Mouse (Mus musculus): Measurements from ENCODE around the gene Gatd1. TPM values are rescaled to one million over a fixed set of nuclear protein-coding genes. Genes with fewer than 3 reads are reported as not detected.
"Not testable (repeated sequence)": the region's sequence is repeated elsewhere in the genome, so short reads cannot be mapped to it uniquely, and the experiment has no call there.

Gene Gatd1
- polyA plus RNA-seq, 1 experiment from 2014 or later, result 52.2 TPM

DNA sequence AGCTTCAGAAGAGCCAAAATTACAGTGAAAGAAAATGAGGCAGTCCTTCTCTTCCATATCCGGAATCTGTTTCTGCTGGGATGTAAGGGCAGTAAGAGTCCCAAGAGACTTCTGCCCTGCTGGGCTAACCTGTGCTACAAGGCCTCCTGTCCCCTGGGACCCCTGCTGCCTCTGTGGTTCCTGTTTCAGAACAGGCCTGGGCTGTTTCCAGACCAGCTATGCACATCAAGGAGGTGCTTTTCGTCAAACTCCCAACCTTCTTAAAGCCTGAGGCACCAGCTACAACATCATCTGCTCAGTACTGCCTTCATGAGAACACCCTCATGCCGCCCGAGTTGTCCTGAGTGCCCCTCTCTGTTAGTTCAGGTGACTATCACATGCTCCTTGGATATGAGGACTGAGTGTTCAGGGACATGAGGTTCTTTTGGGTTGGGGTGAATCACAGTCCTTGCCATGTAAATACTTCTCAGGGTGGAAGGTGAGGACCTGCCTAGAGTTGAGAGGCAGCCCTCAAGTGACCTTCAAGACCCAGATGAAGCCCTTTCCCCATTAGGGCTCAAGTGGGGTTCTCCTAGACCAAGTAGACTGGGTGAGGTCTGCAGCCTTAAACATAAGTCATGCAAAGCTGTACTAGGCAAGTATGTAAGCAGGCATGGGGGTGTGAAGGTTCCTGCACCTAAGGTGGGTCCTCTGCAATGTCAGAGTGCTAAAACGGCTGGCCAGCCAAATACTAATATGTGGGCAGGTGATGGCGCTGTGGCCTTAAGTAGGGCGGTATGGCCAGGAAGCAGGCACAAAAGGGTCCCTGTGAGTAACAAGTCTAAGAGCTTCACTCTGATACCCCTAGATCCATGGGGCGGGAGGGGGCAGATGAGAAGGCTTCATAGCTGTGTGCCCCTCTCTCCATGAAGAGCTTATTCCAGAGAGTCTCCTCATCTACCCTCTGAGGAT lies 4.1 kb upstream of the Gatd1 start:
- H3K9ac ChIP-seq, result no peak overlapping the region
- H3K27me3 ChIP-seq, result peaks cover 5% of the 10 kb centered on the region; the same call in 1 of the 2 replicates
- no peak for ATAC-seq (ENCODE audit: low FRiP score)
- no peaks in the 10 kb centered on the region for H3K9me3 ChIP-seq (replicated peaks)
- H3K4me2 ChIP-seq (replicated peaks), result no peak overlapping the region
- no peak overlapping the region for H3K27ac ChIP-seq
- H3K4me3 ChIP-seq, result no peak overlapping the region
- H3K36me3 ChIP-seq, result no peaks in the 10 kb centered on the region
- 72% methylated on average over 8 of the region's 8 CpGs for WGBS
- peaks cover 9% of the 10 kb centered on the region for H3K4me1 ChIP-seq

DNA sequence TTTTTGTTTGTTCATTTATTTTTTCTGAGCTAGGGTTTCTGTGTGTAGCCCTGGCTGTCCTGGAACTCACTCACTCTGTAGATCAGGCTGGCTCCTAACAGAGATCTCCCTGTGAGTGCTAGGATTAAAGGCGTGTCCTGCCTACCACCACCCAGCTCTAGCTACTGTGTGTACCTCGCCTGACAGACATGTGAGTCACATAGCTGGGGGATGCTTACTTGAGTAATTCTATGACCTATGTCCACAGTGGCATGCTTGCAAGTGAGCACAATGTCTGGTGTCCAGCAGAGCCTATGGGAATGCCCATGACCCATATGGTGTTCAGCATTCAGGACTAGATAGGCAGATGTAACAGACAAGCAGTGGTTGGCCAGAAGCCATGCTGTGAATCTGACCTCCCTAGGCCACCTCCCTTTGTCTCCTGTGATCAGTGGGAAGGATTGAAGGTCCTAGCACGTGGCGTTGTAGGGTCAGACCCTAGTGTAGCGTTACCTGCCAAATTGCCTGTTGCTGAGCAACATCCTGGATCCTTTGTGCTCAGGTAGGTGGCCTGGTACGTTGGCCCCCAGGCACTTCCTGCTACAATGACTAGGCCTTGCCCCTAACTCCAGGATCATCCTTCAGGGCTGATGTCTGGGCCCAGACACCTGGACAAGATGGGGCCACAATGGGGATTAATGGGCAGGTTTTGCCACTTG lies 2.4 kb upstream of the Gatd1 start:
- H3K9ac ChIP-seq, result no peak overlapping the region
- H3K36me3 ChIP-seq, result no peaks in the 10 kb centered on the region
- WGBS, result 75% methylated on average over 6 of the region's 6 CpGs
- no peaks in the 10 kb centered on the region for H3K9me3 ChIP-seq (replicated peaks)
- H3K4me3 ChIP-seq, result no peak overlapping the region
- no peak overlapping the region for H3K4me2 ChIP-seq (replicated peaks)
- no peak overlapping the region for H3K27ac ChIP-seq
- ATAC-seq (ENCODE audit: low FRiP score), result no peak
- peaks cover 5% of the 10 kb centered on the region; the same call in 1 of the 2 replicates for H3K27me3 ChIP-seq
- peaks cover 12% of the 10 kb centered on the region for H3K4me1 ChIP-seq

DNA sequence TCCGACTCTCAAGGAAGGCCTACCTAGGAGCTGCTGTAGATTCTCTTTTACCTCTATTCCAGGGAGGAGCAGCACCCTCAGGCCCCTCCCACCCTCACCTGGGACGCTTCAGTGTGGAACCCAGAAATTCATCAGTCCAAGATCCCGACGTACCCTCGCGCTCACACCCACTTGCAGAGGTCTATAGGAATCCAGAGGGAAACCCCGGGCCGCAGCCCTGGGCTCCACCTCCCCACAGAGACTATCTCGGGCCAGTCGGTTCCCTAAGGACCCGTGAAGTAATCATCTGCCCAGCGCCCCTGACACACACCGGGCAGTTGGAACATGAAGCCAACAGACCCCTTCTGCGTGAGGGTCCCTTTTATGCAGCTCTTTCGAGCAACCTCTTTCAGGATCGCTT lies 605 bp downstream of the Gatd1 start:
- peak overlapping the region; percentile 57 for H3K4me3 ChIP-seq
- H3K27me3 ChIP-seq, result no peaks in the 10 kb centered on the region
- peak overlapping the region; percentile 76 for H3K4me2 ChIP-seq (replicated peaks)
- H3K27ac ChIP-seq, result peak overlapping the region; percentile 89
- H3K9ac ChIP-seq, result peak overlapping the region; percentile 90
- ATAC-seq (ENCODE audit: low FRiP score), result peak; percentile 23
- peaks cover 17% of the 10 kb centered on the region for H3K4me1 ChIP-seq
- 4% methylated on average over 16 of the region's 16 CpGs for WGBS
- no peaks in the 10 kb centered on the region for H3K9me3 ChIP-seq (replicated peaks)
- H3K36me3 ChIP-seq, result peaks cover 26% of the 10 kb centered on the region

DNA sequence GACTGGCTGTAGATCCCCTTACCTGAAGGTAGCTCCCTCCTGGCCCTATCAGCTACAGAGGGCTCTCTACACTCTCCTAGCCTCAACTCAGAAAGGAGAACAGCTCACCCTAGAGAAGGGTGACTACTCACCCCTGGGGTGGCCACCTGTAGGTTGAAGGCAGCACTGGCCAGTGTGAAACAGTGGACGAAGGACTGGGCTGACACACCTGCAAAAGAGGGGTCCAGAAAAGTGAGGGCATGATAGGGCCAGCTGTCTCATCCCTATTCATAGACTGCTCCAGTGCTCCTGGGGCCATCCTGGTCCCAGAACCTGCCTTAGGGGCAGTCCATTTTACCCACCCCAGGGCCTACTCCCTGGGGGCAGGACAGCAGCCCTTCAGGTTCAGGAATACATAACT lies 2.3 kb downstream of the Gatd1 start:
- Histone ChIP-seq H3K36me3 (peaks cover 37% of the 10 kb centered on the region), H3K4me3 (no peak overlapping the region), H3K9ac (0 out of 2 replicates have a peak overlapping the region, but pooled peaks have one; percentile 27), H3K27me3 (no peaks in the 10 kb centered on the region), H3K9me3 (replicated peaks) (no peaks in the 10 kb centered on the region), H3K27ac (no peak overlapping the region), H3K4me1 (peaks cover 17% of the 10 kb centered on the region), H3K4me2 (replicated peaks) (no peak overlapping the region)
- 79% methylated on average over 1 of the region's 1 CpGs for WGBS
- ATAC-seq (ENCODE audit: low FRiP score), result no peak

DNA sequence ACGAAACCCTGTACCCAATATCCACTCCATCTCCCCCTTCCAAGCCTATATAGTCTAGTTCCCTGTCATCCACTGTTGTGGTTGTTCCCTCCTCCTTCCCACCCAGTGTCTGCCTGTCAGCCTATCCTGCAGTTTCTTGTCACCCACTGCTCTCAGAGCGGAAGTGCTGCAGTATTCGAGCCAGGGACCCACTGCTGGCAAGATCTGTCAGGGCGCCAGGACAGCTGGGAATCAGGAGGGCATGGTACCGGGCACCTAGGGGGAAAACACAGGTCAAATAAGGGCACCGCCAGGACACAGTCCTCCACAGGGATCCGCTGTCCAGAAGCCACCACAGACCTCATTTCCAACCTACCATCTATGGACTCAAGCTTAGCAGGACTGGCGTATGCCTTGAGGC lies 3.3 kb downstream of the Gatd1 start:
- H3K4me2 ChIP-seq (replicated peaks), result no peak overlapping the region
- no peak for ATAC-seq (ENCODE audit: low FRiP score)
- H3K4me1 ChIP-seq, result peaks cover 17% of the 10 kb centered on the region
- no peaks in the 10 kb centered on the region for H3K9me3 ChIP-seq (replicated peaks)
- H3K4me3 ChIP-seq, result no peak overlapping the region
- 90% methylated on average over 8 of the region's 8 CpGs for WGBS
- no peak overlapping the region for H3K27ac ChIP-seq
- peaks cover 37% of the 10 kb centered on the region for H3K36me3 ChIP-seq
- peak overlapping the region; percentile 3; the same call in 1 of the 2 replicates for H3K9ac ChIP-seq
- H3K27me3 ChIP-seq, result no peaks in the 10 kb centered on the region

DNA sequence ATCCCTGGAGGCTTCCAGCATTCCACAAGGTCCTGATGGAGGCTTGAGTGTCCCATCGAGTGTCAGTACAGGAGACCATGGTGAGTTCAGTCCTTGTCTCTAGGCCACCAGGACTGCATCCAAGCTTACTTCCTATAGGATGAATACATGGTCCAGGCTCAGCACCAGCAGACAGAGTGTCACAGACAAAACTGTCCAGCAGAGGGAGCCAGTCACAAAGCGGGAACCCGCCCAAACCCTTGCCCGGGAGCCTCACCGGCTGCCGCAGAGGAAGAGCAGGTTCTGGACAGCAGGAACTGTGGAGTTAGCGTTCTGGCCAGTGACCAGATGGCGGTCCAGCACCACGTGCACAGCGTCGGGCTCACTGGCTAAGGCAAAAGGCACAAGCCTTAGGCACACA lies 5.1 kb downstream of the Gatd1 start:
- Histone ChIP-seq H3K9ac (no peak overlapping the region), H3K4me1 (peaks cover 12% of the 10 kb centered on the region), H3K27ac (peak overlapping the region; percentile 44; the same call in 1 of the 2 replicates), H3K27me3 (no peaks in the 10 kb centered on the region), H3K4me2 (replicated peaks) (no peak overlapping the region; the same call in 1 of the 2 replicates), H3K4me3 (no peak overlapping the region), H3K9me3 (replicated peaks) (no peaks in the 10 kb centered on the region), H3K36me3 (peaks cover 37% of the 10 kb centered on the region)
- peak; percentile 46 for ATAC-seq (ENCODE audit: low FRiP score)
- WGBS, result 15% methylated on average over 11 of the region's 11 CpGs

DNA sequence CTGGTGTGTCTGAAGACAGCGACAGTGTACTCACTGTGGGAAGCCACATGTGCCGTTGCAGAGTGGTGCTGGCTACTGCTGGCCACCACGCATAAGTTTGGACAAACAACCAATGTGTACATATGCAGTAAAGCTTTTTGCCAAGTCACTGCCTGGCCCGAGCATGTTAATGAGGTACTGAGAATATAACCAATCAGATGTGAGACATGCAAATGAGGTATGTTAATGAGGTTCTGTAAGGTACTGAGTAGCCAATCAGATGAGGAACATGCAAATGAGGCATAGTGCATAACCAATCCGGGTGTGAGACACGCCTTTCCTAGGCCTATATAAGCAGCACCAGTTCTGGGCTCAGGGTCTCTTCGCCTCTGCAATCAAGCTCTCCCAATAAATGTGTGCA lies 6.3 kb downstream of the Gatd1 start:
- ATAC-seq (ENCODE audit: low FRiP score); H3K4me2 ChIP-seq (replicated peaks); H3K9me3 ChIP-seq (replicated peaks); H3K4me3 ChIP-seq; H3K9ac ChIP-seq; H3K27me3 ChIP-seq; H3K27ac ChIP-seq; H3K4me1 ChIP-seq: not testable (repeated sequence)
- 97% methylated on average over 7 of the region's 7 CpGs for WGBS
- peaks cover 45% of the 10 kb centered on the region for H3K36me3 ChIP-seq

DNA sequence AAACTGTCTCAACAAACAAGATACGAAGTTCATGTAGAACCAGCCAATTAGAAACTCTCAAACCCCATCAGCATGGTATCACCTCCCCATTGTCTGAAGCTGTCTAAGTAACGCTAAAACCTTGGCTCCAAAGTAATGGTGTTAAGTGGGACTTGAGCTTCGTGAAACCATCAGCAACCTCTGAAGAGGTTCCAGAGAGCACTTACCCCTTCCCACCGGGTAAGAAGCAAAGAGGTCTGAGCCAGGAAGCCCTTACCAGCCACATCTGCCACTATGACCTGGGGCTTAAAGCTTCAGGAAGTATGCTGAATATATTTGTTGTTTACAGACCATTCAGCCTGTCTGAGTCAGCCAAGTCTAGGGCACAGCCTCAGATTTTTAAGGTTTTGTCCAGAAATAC lies 8.5 kb downstream of the Gatd1 start:
- ATAC-seq (ENCODE audit: low FRiP score), result no peak
- Histone ChIP-seq H3K4me2 (replicated peaks) (no peak overlapping the region), H3K27me3 (no peaks in the 10 kb centered on the region), H3K36me3 (peaks cover 61% of the 10 kb centered on the region), H3K9ac (no peak overlapping the region), H3K4me3 (no peak overlapping the region), H3K4me1 (peaks cover 5% of the 10 kb centered on the region), H3K9me3 (replicated peaks) (no peaks in the 10 kb centered on the region), H3K27ac (no peak overlapping the region)
- WGBS, result 83% methylated on average over 4 of the region's 4 CpGs

DNA sequence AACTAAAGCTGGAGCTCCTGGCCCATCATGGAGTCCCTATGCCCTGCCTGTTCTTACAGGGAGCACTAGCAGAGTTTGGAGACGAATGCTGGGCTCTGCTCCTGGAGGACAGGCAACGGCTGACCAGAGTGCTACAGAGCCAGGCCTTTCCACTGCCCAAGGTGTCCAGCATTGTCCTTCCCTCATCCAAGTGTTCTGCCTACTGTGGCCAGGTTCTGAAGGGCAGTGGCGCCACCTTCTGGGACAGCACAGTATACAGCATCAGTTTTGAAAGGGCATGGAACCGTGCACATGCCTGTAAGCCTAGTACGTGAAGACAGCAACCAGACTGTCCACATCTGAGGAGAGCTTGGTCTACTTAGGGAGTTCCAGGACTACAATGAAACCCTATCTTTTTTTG lies 10.6 kb downstream of the Gatd1 start:
- Histone ChIP-seq H3K9ac (no peak overlapping the region), H3K4me3 (no peak overlapping the region), H3K9me3 (replicated peaks) (no peaks in the 10 kb centered on the region), H3K4me2 (replicated peaks) (no peak overlapping the region), H3K4me1 (no peaks in the 10 kb centered on the region), H3K36me3 (peaks cover 61% of the 10 kb centered on the region), H3K27ac (no peak overlapping the region), H3K27me3 (no peaks in the 10 kb centered on the region)
- ATAC-seq (ENCODE audit: low FRiP score), result peak; percentile 46; the same call in 1 of the 2 replicates
- WGBS, result 49% methylated on average over 5 of the region's 5 CpGs

DNA sequence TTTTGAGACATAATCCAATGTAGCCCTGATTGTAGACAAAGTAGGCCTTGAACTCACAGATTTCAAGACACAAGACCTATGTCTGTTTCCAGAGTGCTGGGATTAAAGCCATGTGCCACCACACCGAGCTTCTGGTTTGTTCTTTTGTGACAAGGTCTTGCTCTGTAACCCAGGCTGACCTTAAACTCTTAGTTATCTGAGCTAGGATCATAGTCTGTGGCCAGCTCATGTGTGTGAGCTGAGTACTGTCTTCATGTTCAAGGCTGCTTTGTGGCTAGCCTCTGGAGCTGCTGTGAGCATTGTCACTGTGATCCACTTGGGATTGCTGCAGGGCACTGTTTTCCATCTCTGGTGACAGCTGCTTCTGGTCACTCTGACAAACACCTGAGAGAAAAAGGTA lies 18.6 kb downstream of the Gatd1 start:
- H3K4me3 ChIP-seq, result no peak overlapping the region
- no peak for ATAC-seq (ENCODE audit: low FRiP score)
- H3K36me3 ChIP-seq, result peaks cover 42% of the 10 kb centered on the region
- no peak overlapping the region for H3K4me2 ChIP-seq (replicated peaks)
- H3K9ac ChIP-seq, result no peak overlapping the region
- H3K9me3 ChIP-seq (replicated peaks), result no peaks in the 10 kb centered on the region
- WGBS, result 74% methylated on average over 1 of the region's 1 CpGs
- peaks cover 12% of the 10 kb centered on the region for H3K4me1 ChIP-seq
- H3K27ac ChIP-seq, result no peak overlapping the region
- H3K27me3 ChIP-seq, result no peaks in the 10 kb centered on the region; the same call in 1 of the 2 replicates

DNA sequence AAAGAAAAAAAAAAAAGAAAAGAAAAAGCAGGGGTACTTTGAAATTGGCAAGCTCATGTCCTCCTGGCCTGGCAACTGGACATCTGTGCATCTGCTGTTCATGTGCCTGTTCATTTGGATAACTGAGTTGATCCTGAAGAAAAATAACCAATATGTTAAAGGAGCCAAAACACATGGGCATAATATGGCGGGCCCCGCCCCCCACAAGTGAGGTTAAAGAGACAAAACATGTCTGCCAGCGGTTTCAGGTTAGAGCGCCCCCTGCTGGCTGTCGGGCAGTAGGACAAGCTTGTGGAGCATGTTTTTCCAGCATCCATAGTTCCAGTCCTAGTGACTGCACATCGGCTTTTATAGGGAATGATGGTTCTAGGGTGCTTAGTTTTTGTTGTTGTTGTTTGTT lies 19.2 kb downstream of the Gatd1 start:
- no peak overlapping the region for H3K4me3 ChIP-seq
- WGBS, result 19% methylated on average over 6 of the region's 6 CpGs
- H3K4me2 ChIP-seq (replicated peaks), result no peak overlapping the region
- no peaks in the 10 kb centered on the region; the same call in 1 of the 2 replicates for H3K27me3 ChIP-seq
- H3K27ac ChIP-seq, result no peak overlapping the region
- no peaks in the 10 kb centered on the region for H3K9me3 ChIP-seq (replicated peaks)
- ATAC-seq (ENCODE audit: low FRiP score), result no peak
- H3K9ac ChIP-seq, result no peak overlapping the region
- H3K36me3 ChIP-seq, result peaks cover 36% of the 10 kb centered on the region
- H3K4me1 ChIP-seq, result peaks cover 12% of the 10 kb centered on the region

DNA sequence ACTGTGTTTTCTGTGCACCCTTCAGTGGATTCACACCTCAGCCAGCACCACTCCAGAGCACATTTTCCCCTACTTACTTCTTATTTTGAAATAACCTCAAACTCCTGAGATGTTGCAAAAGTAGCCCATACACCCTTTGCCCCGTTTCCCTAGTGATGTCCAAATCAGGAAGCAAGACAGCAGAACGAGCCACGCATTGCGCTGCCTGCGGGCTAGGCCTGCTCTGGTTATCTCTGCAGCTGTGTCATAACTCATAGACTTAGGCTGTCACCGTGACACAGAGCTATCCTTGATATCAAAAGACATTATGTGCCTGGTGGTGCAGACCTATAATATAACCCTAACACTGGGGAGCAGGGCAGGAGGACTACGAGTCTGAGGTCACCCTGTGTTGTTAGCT lies 19.8 kb downstream of the Gatd1 start:
- Histone ChIP-seq H3K36me3 (peaks cover 30% of the 10 kb centered on the region), H3K4me3 (no peak overlapping the region), H3K27me3 (peaks cover 3% of the 10 kb centered on the region; the same call in 1 of the 2 replicates), H3K27ac (no peak overlapping the region), H3K4me2 (replicated peaks) (no peak overlapping the region), H3K9me3 (replicated peaks) (no peaks in the 10 kb centered on the region), H3K9ac (no peak overlapping the region), H3K4me1 (peaks cover 12% of the 10 kb centered on the region)
- 91% methylated on average over 7 of the region's 7 CpGs for WGBS
- no peak for ATAC-seq (ENCODE audit: low FRiP score)
